Mouse (Mus musculus) Patski (cell line): ENCODE data around the gene Gckr. TPM values are rescaled to one million over a fixed set of nuclear protein-coding genes. Genes with fewer than 3 reads are reported as not detected.
A peak's percentile ranks its signal among the peaks of the same experiment; 100 is the strongest.

Experiments used
- ATAC-seq: fragments of 100-300 bp; one replicate; pipeline ENCODE4 v1.8.0; 2021
- CTCF ChIA-PET: fragments of 350-600 bp; sonication (Branson Sonifier 250); formaldehyde crosslinking; loops from one replicate; lab custom pipeline; 2022; ENCODE audit warnings: inconsistent platforms; lab: Charles Lee
- POLR2A ChIA-PET: fragments of 350-600 bp; sonication (Branson Sonifier 250); formaldehyde crosslinking; loops from one replicate; lab custom pipeline; 2022; ENCODE audit warnings: antibody characterized with exemption, inconsistent platforms; lab: Charles Lee
- DNase-seq: peaks from one replicate; pipeline ENCODE4 v3.0.0-alpha.2; 2011; ENCODE audit warnings: low read depth, low spot score
- H3K27me3 ChIP-seq: fragments of 371-371 bp; one replicate; pipeline ENCODE4 v1.5.1; 2021
- CTCF ChIP-seq: fragments of 100-300 bp; IDR thresholded peaks from one replicate; pipeline ENCODE4 v1.5.1; 2021
- in situ Hi-C: fragments of 300-500 bp; cut with MboI; formaldehyde crosslinking; loops from 3 replicates; pipeline ENCODE4 v1.11.1; 2018; ENCODE audit warnings: low pct_unique_long_range_greater_than_20kb, mixed read lengths
- polyA plus RNA-seq: library from polyadenylated mRNA; unstranded; gene quantifications from one replicate; pipeline ENCODE4 v1.2.3, GENCODE M21; 2021

The Gckr gene
- polyA plus RNA-seq, 1 experiment from 2014 or later: 5.9 TPM

DNA sequence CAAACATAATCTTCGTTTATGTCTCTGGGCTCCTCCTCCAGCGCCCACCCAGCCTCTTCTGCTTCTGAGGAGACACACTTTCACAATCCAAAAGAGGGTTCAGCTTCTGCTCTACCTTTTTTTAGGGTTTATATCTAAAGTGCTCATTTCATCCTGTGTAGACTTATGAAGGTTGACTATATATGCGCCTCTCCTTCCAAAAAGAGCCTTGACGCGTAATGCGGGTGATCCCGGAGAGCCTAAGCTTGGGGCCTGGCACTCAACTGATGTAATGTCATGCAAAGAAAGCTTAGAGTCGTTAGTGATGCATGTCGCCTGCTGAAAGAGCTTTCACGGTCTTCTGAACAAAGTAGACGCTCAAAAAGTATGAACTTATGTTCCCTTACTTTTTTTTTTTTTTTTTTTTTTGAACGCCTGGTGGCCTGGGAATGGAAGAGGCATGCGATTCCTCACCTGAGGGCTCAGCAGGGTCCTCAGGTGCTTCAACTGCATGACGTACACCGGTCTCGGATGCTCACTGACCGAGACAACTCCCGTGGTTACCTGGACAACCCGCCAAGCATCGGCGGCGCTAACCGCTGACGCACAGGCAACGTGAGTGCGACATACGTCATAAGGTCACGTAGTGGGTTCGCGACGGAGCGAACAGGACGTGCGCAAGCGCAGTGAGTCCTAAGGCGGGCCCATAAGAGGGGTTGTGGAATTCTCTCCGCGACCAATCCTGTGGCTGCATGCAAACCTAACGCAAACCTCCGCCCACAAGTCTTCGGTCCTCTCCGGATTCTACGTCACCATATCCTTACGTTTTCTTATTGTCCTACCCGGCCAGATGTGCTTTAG, 6.5 kb upstream of the Gckr start, which contains the start of gene Ift172:
TSS of gene Ift172 (minus strand) at position 596 of the 840 bp plus-strand sequence.
- no peak for TF ChIP-seq CTCF
- ChIA-PET CTCF (interaction anchor here (1.0 to 1.8 kb wide), 3 partner anchors 17 to 24 kb away, joined by 3 to 4 read pairs (median 3); no protein-coding TSS in a partner anchor), POLR2A (interaction anchor here (0.7 to 1.4 kb wide), 4 partner anchors 16 to 98 kb away, joined by 3 to 4 read pairs (median 4); partner anchors contain the start of genes Eif2b4 and Snx17)
- peak; percentile 98 for DNase-seq
- no peaks in the 10 kb centered on the region for H3K27me3 ChIP-seq
- in situ Hi-C loops: no loop called here
- ATAC-seq: peak; percentile 77

DNA sequence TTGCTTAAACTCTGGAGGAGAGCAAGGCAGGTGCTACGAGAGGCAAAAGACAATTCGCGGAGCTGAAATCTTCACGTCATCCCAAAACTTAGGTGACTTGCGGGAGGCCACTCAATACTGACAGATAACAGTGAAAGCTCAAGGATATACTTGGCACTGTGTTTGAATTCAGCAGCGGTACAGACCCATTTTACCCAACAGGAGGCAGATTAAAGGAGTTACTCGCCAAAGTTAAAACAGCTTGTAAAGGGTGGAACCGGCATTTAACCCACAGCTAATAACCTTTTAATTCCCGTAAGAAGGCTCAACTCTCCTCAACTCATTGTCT, 5.9 kb upstream of the Gckr start:
- DNase-seq (no peak), ATAC-seq (peak; percentile 11)
- POLR2A ChIA-PET: interaction anchor here (0.9 kb wide), 1 partner anchor 26 kb away, joined by 3 read pairs; no protein-coding TSS in a partner anchor
- no peaks in the 10 kb centered on the region for H3K27me3 ChIP-seq
- CTCF ChIA-PET: interaction anchor here (0.6 to 0.9 kb wide), 2 partner anchors 37 to 44 kb away, joined by 4 read pairs; no protein-coding TSS in a partner anchor
- in situ Hi-C loops: no loop called here
- no peak for TF ChIP-seq CTCF

DNA sequence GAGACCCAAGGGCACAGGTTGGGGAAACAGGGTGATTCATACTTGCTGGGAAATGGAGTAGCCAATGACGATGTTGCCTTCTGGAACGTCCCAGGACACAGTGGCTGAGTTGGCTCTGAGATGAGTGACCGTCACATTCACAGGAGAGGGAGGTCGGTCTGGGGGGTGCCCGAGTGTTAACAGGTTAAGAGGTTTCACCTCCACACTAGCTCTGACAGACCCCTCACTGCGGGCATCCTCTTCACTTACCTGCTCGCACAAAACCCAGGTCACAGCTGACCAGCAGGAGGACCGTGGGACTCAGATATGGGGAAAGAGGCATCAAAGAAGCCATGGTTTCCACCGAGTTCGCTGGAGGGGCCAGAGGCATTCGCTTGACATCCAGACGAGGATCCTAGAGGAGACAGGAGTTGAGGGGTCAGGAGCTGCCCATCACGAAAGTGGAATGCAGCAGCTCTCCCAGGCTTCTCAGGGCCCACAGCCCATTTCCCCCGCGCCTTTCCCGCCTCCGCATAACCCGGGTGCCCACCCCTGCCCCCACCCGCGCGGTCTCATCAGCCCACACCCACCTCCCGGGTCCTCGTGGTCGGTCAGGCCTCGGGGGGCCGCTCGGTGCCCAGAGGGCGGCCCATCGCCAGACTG, 2.2 kb upstream of the Gckr start:
- ChIA-PET POLR2A (interaction anchor here (0.9 kb wide), 1 partner anchor 94 kb away, joined by 3 read pairs; no protein-coding TSS in a partner anchor), CTCF (interaction anchor here (0.7 kb wide), 1 partner anchor 33 kb away, joined by 3 read pairs; no protein-coding TSS in a partner anchor)
- ATAC-seq (peak; percentile 3), DNase-seq (no peak)
- in situ Hi-C loops: no loop called here
- no peak for TF ChIP-seq CTCF
- H3K27me3 ChIP-seq: no peaks in the 10 kb centered on the region

DNA sequence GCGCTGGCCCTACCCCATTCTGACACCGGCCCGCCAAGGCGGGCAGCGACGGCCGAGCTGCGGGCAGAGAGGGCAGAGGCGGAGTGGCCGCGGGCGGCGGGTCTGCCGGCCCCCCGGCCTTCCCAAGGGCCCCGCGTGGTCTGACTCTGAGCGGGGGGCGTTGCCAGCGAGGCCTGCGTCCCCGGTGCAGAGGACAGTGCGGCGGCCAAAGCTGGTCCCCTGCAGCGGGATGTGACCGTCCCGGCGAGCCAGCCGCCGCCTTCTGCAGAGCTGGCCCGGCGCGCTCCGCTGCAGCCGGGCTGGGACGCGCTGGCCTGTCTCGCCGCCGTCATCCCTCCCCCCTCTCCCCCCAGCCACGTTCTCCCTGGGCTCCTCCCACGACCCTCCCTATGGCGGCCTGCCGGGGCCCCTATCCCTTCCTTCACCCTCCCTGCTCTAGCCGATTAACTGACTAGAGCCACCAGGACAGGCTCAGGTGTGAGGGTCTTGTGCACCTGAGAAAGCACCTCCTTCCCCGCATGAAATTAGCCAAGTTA, 1.6 kb upstream of the Gckr start, which contains the start of gene Fndc4:
TSS of gene Fndc4 (minus strand) at position 475 of the 536 bp plus-strand sequence.
- DNase-seq (no peak), ATAC-seq (peak; percentile 14)
- no peaks in the 10 kb centered on the region for H3K27me3 ChIP-seq
- TF ChIP-seq CTCF: no peak
- ChIA-PET CTCF (interaction anchor here (0.7 kb wide), 1 partner anchor 32 kb away, joined by 3 read pairs; no protein-coding TSS in a partner anchor), POLR2A (interaction anchor here (0.9 kb wide), 1 partner anchor 95 kb away, joined by 3 read pairs; no protein-coding TSS in a partner anchor)
- in situ Hi-C loops: no loop called here

DNA sequence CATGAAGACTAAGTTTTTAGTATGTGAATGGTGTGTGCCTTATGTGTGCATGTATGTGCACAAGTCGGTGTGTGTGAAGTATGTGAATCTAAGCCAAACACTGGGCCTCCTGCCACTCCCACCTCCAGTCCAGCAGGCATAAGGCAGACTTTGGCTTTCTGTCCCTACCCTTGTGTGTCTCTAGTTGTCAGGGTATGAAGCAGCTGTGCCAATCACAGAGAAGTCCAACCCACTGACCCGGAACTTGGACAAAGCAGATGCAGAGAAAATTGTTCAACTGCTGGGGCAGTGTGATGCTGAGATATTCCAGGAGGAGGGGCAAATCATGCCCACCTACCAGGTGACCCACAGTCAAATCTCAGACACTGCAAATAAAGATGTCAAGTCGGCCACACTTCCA, 738 bp downstream of the Gckr start:
- CTCF ChIA-PET: interaction anchor here (1.8 kb wide), 1 partner anchor 30 kb away, joined by 7 read pairs; no protein-coding TSS in a partner anchor
- ATAC-seq (no peak), DNase-seq (no peak)
- POLR2A ChIA-PET: no interaction called here
- H3K27me3 ChIP-seq: no peaks in the 10 kb centered on the region
- in situ Hi-C loops: no loop called here
- no peak for TF ChIP-seq CTCF

DNA sequence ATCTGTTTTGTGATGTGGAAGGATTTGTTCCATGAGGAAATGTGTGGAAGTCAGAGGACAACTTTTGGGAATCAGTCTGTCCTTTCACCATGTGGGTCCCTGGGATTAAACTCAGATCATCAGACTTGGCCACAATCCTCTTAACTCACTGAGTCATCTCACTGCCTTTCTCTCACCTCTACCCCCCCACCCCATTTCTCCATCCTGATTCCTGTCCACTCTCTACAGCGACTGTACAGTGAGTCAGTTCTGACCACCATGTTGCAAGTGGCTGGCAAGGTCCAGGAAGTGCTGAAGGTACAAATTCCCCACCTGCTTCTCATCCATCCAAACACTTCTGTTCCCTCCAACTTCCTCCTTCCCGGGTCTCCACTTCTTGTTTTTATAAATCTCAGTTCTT, 1.2 kb downstream of the Gckr start:
- H3K27me3 ChIP-seq: no peaks in the 10 kb centered on the region
- ChIA-PET POLR2A (no interaction called here), CTCF (interaction anchor here (1.1 to 1.2 kb wide), 3 partner anchors 12 to 30 kb away, joined by 3 read pairs; no protein-coding TSS in a partner anchor)
- in situ Hi-C loops: no loop called here
- no peak for ATAC-seq
- no peak for TF ChIP-seq CTCF
- DNase-seq: peak; percentile 65

DNA sequence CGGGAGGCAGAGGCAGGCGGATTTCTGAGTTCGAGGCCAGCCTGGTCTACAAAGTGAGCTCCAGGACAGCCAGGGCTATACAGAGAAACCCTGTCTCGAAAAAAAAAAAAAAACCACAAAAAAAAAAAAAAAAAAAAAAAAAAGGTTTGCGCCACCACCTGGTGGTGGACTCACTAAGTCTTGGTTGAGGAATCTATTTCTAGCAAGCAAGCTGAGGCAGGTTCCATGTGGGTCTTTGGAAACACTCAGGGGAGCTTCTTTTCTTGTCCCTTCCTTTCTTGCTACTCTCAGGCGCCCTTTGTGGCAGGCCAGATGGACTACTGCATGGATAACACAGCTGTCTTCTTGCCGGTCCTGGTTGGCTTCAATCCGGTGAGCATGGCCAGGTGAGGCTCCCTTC, 4.6 kb downstream of the Gckr start:
- CTCF ChIA-PET: interaction anchor here (2.4 kb wide), 1 partner anchor 26 kb away, joined by 6 read pairs; no protein-coding TSS in a partner anchor
- POLR2A ChIA-PET: no interaction called here
- TF ChIP-seq CTCF: no peak
- in situ Hi-C loops: no loop called here
- H3K27me3 ChIP-seq: peaks cover 14% of the 10 kb centered on the region
- DNase-seq (no peak), ATAC-seq (no peak)

DNA sequence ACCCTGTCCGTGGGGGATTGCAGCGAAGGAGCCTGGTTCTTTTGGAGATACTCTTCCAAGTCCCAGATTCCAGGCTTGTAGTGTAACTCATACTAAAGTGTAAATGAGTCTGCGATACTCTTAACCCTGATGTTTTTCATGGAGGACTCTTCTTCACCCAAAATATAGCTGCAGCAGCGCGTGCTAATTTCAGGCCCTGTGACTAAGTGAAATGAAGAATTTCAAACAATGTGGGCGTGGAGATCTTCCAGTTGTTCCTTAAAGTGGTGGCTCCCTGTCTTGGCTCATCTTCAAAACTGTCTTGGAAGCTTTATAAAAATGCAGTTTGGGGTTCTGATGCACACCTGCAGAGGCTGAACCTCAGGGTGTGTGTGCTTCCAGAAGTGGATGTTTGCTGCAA, 5.8 kb downstream of the Gckr start:
- ChIA-PET POLR2A (no interaction called here), CTCF (interaction anchor here (1.5 kb wide), 1 partner anchor 9 kb away, joined by 3 read pairs; no protein-coding TSS in a partner anchor)
- DNase-seq: no peak
- in situ Hi-C loops: no loop called here
- no peak for TF ChIP-seq CTCF
- ATAC-seq: no peak
- H3K27me3 ChIP-seq: peaks cover 20% of the 10 kb centered on the region

DNA sequence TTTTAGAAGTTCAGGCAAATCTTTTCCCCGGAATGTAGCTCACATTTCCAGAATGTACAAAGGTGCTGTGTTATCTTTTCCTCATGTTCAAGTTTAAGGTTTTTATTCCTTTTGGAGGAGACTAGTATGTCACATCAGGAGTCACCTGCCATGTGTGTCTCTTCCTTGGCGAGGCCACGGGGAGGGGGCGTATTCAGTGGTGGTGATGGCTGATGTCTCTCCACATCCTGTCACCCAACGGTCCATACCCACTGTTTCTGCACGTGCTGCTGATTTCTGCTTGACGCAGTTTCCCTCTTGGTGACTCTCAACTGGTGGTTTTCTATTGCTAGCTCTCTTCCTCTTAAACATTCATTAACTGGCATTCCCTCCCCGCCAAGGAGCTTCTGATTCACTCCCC, 15.6 kb downstream of the Gckr start:
- POLR2A ChIA-PET: no interaction called here
- H3K27me3 ChIP-seq: peaks cover 23% of the 10 kb centered on the region
- CTCF ChIA-PET: interaction anchor here (1.1 kb wide), 1 partner anchor 13 kb away, joined by 4 read pairs; no protein-coding TSS in a partner anchor
- TF ChIP-seq CTCF: no peak
- ATAC-seq: no peak
- in situ Hi-C loops: no loop called here
- no peak for DNase-seq

DNA sequence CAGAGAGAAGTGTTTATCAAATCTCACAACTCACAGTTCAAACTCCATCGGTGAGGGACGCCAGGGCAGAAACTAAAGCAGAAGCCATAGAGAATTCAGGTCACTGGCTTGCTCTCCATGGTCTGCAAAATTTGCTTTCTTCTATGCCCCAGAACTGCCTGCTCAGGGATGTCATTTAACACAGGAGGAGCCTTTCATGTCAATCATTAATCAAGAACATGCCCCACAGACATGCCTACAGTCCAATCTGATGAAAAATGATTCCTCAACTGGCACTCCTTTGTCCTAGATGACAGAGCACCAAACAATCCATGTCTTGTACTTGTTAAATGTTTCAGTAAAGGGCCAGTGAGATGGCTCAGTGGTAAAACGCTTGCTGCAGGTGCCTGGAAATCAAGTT, 25.5 kb downstream of the Gckr start:
- CTCF ChIA-PET: no interaction called here
- in situ Hi-C loops: loop anchor here (10.0 kb wide), 2 partner anchors 68 to 108 kb away; partner anchors contain the start of gene Krtcap3
- DNase-seq (no peak), ATAC-seq (no peak)
- no peaks in the 10 kb centered on the region for H3K27me3 ChIP-seq
- no peak for TF ChIP-seq CTCF
- POLR2A ChIA-PET: interaction anchor here (1.0 kb wide), 1 partner anchor 18 kb away, joined by 3 read pairs; no protein-coding TSS in a partner anchor
